Mouse (Mus musculus) bone marrow macrophage, adult 2 months (primary cell): ENCODE results near the gene Exoc1.

Source experiments
- CTCF ChIP-seq: IDR thresholded peaks from 2 replicates; pipeline ENCODE4 v1.5.1; 2012; ENCODE audit warnings: low read depth, mild to moderate bottlenecking, low read length, moderate library complexity
- POLR2A ChIP-seq: IDR thresholded peaks from 2 replicates; pipeline ENCODE4 v1.6.1; 2012; ENCODE audit warnings: mild to moderate bottlenecking, low read depth, low read length, borderline replicate concordance

- TF ChIP-seq CTCF (no peak), POLR2A (no peak)
Measured at GRCm38 (mm10) chr5:76591885-76592284, 62.8 kb downstream of the Exoc1 start.
